Mouse (Mus musculus): ENCODE data around the gene Spata25. TPM values are rescaled to one million over a fixed set of nuclear protein-coding genes. Genes with fewer than 3 reads are reported as not detected.
A peak's percentile ranks its signal among the peaks of the same experiment; 100 is the strongest.
"Not testable (repeated sequence)": the region's sequence is repeated elsewhere in the genome, so short reads cannot be mapped to it uniquely, and the experiment has no call there.

Spata25 gene
- polyA plus RNA-seq, 1 experiment from 2014 or later: not detected

DNA sequence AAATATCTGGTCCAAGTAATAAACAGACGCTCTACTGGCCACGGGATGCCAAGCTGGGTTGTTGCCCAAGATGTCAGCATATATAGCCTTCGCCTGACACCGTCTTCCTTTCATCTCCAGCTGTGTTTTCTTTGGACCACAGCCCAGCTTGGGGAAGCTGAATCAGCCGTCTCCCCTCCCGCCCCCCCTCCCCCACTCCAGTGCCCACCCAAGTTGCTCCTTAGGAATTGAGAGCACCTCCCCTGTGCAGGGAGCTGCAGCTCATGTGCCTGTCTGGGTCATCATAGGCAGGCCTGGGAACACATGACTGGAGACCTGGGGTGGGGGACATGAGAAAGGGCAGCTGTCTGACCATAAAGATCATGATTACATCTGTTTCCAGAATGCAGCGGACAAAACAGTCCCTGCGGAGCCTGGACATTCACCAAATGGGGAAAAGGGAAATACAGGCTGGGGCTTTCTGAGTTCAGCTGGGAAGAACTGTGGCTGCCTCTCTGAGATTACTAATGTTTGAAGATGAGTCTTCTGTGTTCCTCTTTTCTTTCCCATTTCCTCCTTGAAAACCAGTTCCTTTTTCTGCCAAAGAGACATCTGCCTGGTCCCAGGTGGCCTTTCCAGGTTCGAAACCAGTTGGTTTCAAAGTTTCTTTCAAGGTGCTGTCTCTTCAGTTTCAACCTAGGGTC is 34.0 kb upstream of the Spata25 start:
- ATAC-seq (replicated peaks): no peak
- WGBS: 36% methylated on average over 9 of the region's 9 CpGs
- H3K27ac ChIP-seq (replicated peaks): peak overlapping the region; percentile 16; the same call in 1 of the 2 replicates
- H3K4me3 ChIP-seq: no peak overlapping the region
- H3K27me3 ChIP-seq: peaks cover 14% of the 10 kb centered on the region; the same call in 1 of the 2 replicates
- no peak overlapping the region for H3K9ac ChIP-seq (replicated peaks)
- H3K36me3 ChIP-seq: no peaks in the 10 kb centered on the region
- H3K4me2 ChIP-seq (replicated peaks): no peak overlapping the region
- H3K4me1 ChIP-seq: peaks cover 19% of the 10 kb centered on the region
- no peaks in the 10 kb centered on the region for H3K9me3 ChIP-seq

GRCm38 (mm10) chr2:164861094-164861493 is 32.8 kb upstream of the Spata25 start:
- H3K4me2 ChIP-seq (replicated peaks): no peak overlapping the region
- H3K4me3 ChIP-seq: no peak overlapping the region
- WGBS: 71% methylated on average over 4 of the region's 4 CpGs
- no peaks in the 10 kb centered on the region for H3K9me3 ChIP-seq
- H3K4me1 ChIP-seq: peaks cover 31% of the 10 kb centered on the region
- H3K9ac ChIP-seq (replicated peaks): no peak overlapping the region
- H3K27ac ChIP-seq (replicated peaks): no peak overlapping the region
- ATAC-seq (replicated peaks): no peak
- H3K36me3 ChIP-seq: no peaks in the 10 kb centered on the region
- peaks cover 27% of the 10 kb centered on the region; the same call in 1 of the 2 replicates for H3K27me3 ChIP-seq

DNA sequence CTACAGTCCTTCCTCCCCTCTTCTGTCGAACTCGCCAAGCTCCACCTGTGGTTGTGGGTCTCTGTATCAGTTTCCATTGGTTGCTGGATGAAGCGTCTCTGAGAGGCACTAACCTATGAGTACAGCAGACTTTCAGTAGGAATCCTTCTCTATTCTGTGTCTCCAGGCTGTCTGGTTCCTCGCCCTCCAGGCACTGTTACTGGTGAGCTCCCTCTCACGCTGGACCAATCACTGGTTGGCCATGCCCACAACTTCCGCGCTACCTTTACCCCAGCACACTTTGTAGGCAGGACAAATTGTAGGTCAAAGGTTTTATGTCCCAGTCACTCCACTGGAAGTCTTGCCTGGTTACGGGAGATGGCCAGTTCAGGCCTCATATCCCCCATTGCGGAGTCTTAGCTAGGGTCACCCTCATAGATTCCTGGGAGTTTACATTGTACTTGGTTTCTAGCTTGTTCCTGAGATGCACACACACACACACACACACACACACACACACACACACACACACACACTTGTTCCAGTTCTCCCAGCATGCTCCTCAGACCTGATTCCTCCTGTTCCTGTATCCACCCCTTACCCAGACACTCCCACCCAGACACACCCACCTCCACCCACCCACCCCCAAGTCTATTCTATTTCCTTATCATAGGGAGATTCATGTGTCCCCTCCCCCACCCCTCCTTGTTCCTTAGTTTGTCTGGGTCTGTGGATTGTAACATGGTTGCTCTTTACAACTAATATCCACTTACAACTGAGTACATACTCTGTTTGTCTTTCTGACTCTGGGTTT is 31.5 kb upstream of the Spata25 start:
- H3K27me3 ChIP-seq: peaks cover 36% of the 10 kb centered on the region
- H3K4me1 ChIP-seq: peaks cover 31% of the 10 kb centered on the region
- no peak overlapping the region for H3K4me2 ChIP-seq (replicated peaks)
- H3K9me3 ChIP-seq: no peaks in the 10 kb centered on the region
- H3K36me3 ChIP-seq: no peaks in the 10 kb centered on the region
- no peak overlapping the region for H3K4me3 ChIP-seq
- no peak overlapping the region for H3K27ac ChIP-seq (replicated peaks)
- 64% methylated on average over 9 of the region's 9 CpGs for WGBS
- no peak overlapping the region for H3K9ac ChIP-seq (replicated peaks)
- no peak for ATAC-seq (replicated peaks)

- Histone ChIP-seq H3K27me3 (peaks cover 37% of the 10 kb centered on the region), H3K27ac (replicated peaks) (no peak overlapping the region)
Measured at GRCm38 (mm10) chr2:164859155-164859554, 30.8 kb upstream of the Spata25 start.

DNA sequence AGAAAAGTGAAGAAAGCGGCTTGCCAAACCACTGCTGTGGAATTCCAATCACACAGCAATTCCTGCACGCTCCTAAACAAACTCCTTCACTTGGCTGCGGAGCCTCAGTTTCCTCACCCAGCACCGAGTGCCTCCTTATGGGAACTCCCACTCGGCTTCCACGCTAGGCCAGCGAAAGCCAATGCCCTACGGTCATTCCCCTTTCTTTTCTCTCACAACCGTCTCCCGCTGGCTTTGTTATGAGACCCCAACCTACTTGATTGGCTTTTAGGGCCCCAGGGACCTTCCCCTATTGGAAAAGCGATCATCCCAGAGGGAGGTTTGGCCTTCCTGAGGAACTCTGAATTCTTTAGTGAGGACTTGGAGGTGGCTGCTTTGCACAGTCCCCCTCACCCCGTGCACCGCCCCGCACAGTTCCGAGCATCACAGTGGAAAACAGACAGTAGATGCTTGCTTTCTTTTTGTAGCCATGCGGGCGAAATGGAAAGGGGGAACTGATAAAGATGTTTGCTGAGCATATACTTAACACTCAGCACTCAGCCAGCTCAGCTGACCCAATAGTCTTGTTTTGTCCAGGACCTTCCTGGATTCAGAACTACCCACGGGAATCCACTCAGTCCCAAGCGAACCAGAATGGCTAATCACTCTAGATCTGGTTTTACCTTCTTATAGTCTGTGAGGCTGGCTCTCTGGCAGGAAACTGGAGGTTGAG is 29.7 kb upstream of the Spata25 start:
- WGBS: 3% methylated on average over 19 of the region's 19 CpGs
- ATAC-seq (replicated peaks): no peak
- H3K27me3 ChIP-seq: peaks cover 37% of the 10 kb centered on the region
- no peak overlapping the region for H3K9ac ChIP-seq (replicated peaks)
- H3K4me2 ChIP-seq (replicated peaks): peak overlapping the region; percentile 90
- H3K27ac ChIP-seq (replicated peaks): no peak overlapping the region
- peaks cover 31% of the 10 kb centered on the region for H3K4me1 ChIP-seq
- no peaks in the 10 kb centered on the region for H3K9me3 ChIP-seq
- peak overlapping the region; percentile 44 for H3K4me3 ChIP-seq
- H3K36me3 ChIP-seq: no peaks in the 10 kb centered on the region

More at GRCm38 (mm10) chr2:164859155-164859554, 30.8 kb upstream of the Spata25 start:
- H3K9ac ChIP-seq (replicated peaks): no peak overlapping the region
- no peak overlapping the region for H3K4me2 ChIP-seq (replicated peaks)
- peaks cover 31% of the 10 kb centered on the region for H3K4me1 ChIP-seq
- H3K36me3 ChIP-seq: no peaks in the 10 kb centered on the region
- H3K4me3 ChIP-seq: no peak overlapping the region
- ATAC-seq (replicated peaks): no peak
- no peaks in the 10 kb centered on the region for H3K9me3 ChIP-seq
- 72% methylated on average over 2 of the region's 2 CpGs for WGBS

DNA sequence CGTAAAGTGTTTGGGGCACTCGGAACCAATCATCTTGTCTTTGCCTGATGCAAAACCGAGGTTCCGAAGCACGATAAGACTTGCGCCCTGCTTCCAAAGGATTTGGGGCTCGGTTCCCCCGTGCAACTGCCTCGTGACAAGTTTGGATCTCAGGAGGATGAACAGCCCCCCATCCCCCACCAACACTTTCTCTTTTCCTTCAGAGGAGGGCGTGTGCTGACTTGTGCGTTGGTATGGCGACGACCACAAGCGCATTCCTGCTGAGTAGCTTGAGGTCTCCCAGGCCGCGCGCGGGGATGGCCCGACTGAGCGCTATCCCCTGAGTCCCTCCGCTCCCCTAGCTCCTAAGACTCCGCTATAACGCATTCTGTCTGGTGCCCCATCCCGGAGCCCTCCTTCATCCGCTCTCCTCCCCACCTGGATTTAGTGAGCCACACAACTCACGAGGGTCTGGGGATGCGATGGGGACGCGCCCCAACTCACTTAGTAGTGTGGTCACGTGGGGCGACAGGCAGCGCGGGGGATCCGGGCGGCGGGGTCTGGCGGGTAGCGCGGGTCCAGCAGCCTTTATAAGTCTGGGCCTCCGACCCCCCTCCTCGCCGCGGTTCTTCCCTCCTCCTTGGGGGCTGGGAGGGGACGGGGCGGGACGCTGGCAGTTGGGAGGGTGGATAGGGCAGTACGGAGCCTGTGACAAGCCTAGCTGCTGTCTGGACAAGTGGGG is 28.9 kb upstream of the Spata25 start, which contains the start of gene Pltp:
Gene Pltp (minus strand): TSS at position 611 of the 721 bp plus-strand sequence.
- Histone ChIP-seq H3K36me3 (no peaks in the 10 kb centered on the region), H3K27ac (replicated peaks) (no peak within 1 kb of the TSS), H3K9me3 (no peaks in the 10 kb centered on the region), H3K27me3 (peaks cover 37% of the 10 kb centered on the region), H3K4me2 (replicated peaks) (peak within 1 kb of the TSS; percentile 90), H3K9ac (replicated peaks) (peak within 1 kb of the TSS; percentile 39), H3K4me1 (peaks cover 26% of the 10 kb centered on the region), H3K4me3 (peak within 1 kb of the TSS; percentile 44)
- under 1% methylated on average over 45 of the region's 47 CpGs for whole genome bisulfite sequencing
- peak; percentile 57 for ATAC-seq (replicated peaks)

DNA sequence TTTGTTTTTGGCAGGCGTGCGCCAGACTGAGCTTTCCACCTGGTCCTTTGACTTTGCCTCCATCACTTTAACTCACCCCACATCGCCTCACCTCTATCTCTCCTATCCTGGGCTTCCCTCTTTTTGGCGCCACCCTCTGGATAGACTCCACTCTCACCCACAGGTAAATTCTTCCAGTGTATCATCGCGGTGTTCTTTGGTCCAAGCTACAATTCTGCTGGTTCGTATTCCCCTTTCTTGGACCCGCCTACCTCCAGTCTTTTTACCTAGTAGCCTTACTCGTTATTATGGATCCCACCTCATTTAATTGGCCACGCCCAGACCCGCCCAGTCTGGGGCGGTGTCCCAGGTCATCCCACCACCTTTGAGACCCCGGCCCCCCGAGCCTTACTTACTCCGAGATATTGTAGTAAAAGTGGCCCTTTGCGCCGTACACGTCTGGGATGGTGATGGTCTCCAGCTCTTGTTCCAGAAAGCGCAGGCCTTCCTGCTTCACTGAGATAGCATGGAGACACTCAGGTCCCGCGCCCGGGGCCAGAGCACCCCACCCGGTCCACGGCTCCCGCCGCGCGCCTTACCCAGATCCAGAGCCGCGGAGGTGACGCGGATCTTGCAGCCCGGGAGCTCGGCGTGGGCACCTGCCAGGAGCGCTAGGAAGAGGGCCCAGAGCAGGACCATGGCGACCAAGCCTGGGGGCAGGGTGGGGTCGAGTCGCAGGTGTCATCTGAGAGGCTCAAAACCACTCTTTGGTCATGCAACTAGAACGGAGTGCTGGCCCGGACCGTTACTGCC is 28.2 kb upstream of the Spata25 start:
- no peak overlapping the region for H3K27ac ChIP-seq (replicated peaks)
- H3K4me3 ChIP-seq: peak overlapping the region; percentile 44
- peaks cover 21% of the 10 kb centered on the region for H3K4me1 ChIP-seq
- 2% methylated on average over 42 of the region's 42 CpGs for WGBS
- no peaks in the 10 kb centered on the region for H3K36me3 ChIP-seq
- H3K9ac ChIP-seq (replicated peaks): peak overlapping the region; percentile 39
- H3K27me3 ChIP-seq: peaks cover 37% of the 10 kb centered on the region
- H3K9me3 ChIP-seq: no peaks in the 10 kb centered on the region
- peak; percentile 8; the same call in 1 of the 2 replicates for ATAC-seq (replicated peaks)
- peak overlapping the region; percentile 90 for H3K4me2 ChIP-seq (replicated peaks)

DNA sequence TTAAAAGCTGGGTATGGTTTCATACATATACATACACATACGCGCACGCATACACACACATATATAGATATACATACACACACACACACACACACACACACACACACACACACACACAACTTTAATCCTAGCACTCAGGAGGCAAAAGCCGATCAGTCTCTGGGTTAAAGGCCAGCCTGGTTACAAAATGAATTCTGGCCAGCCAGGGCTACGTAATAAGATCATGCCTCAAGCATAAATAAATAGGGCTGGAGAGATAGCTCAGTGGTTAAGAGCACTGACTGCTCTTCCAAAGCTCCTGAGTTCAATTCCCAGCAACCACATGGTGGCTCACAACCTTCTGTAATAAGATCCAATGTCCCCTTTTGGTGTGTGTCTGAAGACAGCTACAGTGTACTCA is 27.2 kb upstream of the Spata25 start:
- H3K36me3 ChIP-seq; H3K4me2 ChIP-seq (replicated peaks); H3K27ac ChIP-seq (replicated peaks); H3K4me3 ChIP-seq; H3K9ac ChIP-seq (replicated peaks); ATAC-seq (replicated peaks); H3K9me3 ChIP-seq: not testable (repeated sequence)
- WGBS: 82% methylated on average over 5 of the region's 5 CpGs
- Histone ChIP-seq H3K4me1 (peaks cover 21% of the 10 kb centered on the region), H3K27me3 (peaks cover 37% of the 10 kb centered on the region)

GRCm38 (mm10) chr2:164850061-164850460 is 21.7 kb upstream of the Spata25 start:
- Histone ChIP-seq H3K4me1 (no peaks in the 10 kb centered on the region), H3K36me3 (no peaks in the 10 kb centered on the region), H3K27ac (replicated peaks) (no peak overlapping the region), H3K4me2 (replicated peaks) (no peak overlapping the region), H3K9me3 (no peaks in the 10 kb centered on the region), H3K27me3 (peaks cover 4% of the 10 kb centered on the region), H3K4me3 (no peak overlapping the region), H3K9ac (replicated peaks) (no peak overlapping the region)
- 90% methylated on average over 8 of the region's 8 CpGs for WGBS
- no peak for ATAC-seq (replicated peaks)

- Histone ChIP-seq H3K9me3 (no peaks in the 10 kb centered on the region), H3K4me2 (replicated peaks) (no peak overlapping the region), H3K27ac (replicated peaks) (no peak overlapping the region), H3K4me1 (no peaks in the 10 kb centered on the region), H3K36me3 (no peaks in the 10 kb centered on the region), H3K4me3 (no peak overlapping the region), H3K27me3 (no peaks in the 10 kb centered on the region), H3K9ac (replicated peaks) (no peak overlapping the region)
- WGBS: 54% methylated on average over 3 of the region's 3 CpGs
- ATAC-seq (replicated peaks): no peak
Measured at GRCm38 (mm10) chr2:164845782-164846181, 17.4 kb upstream of the Spata25 start.

DNA sequence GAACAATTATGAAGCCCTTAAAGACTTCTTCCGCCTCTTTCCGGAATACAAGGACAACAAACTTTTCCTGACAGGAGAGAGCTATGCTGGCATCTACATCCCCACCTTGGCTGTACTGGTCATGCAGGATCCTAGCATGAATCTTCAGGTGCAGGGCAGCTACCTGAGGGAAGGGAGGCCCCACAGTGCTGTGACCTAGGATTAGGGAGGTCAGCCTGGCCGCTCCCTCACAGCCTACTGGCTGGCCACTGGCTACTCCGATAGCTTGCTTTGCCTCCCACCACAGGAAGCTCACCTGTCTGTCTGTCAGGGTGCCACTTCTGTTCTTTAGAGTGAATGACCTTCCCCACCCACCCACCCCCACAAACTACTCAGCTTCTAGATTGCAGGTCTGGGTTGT is 6.8 kb upstream of the Spata25 start:
- H3K27me3 ChIP-seq: no peaks in the 10 kb centered on the region
- no peak overlapping the region for H3K9ac ChIP-seq (replicated peaks)
- ATAC-seq (replicated peaks): no peak
- 91% methylated on average over 4 of the region's 4 CpGs for WGBS
- no peak overlapping the region for H3K4me2 ChIP-seq (replicated peaks)
- peaks cover 23% of the 10 kb centered on the region for H3K4me1 ChIP-seq
- peaks cover 20% of the 10 kb centered on the region for H3K36me3 ChIP-seq
- no peak overlapping the region for H3K27ac ChIP-seq (replicated peaks)
- 0 out of 2 replicates have a peak overlapping the region, but pooled peaks have one; percentile 81 for H3K4me3 ChIP-seq
- H3K9me3 ChIP-seq: no peaks in the 10 kb centered on the region

All from forebrain, embryonic 15.5 days (tissue).